8 mouse cellular contexts compared by ENCODE assay signal in genomic region chr7:143739511-143740461, GRCm38 (mm10). TPM values are rescaled to one million over a fixed set of nuclear protein-coding genes. Genes with fewer than 3 reads are reported as not detected.
DNase-seq lines count a peak whose midpoint lies in the region; ATAC-seq lines count a peak whose summit lies in the region.

No protein-coding gene starts in this region.

- intact Hi-C loops in left cerebral cortex, postnatal 36 days (cut with DNase I) = no loop called here

- peak; percentile 92 for ATAC-seq in activated CD4-positive, CD25-positive, alpha-beta regulatory T cell, adult 4 months
- ATAC-seq in inflammation-experienced regulatory T-cells, adult 6 months = peak; percentile 94
- no peak for ATAC-seq in erythroid progenitor cell, adult 5-6 weeks (replicated peaks; ENCODE audit: low FRiP score, poor library complexity, severe bottlenecking)

- peak; percentile 91 for DNase-seq in embryo, embryonic 10 days (ENCODE audit: low spot score)
- DNase-seq in gastrocnemius, postnatal 25 days = peak; percentile 87
- DNase-seq in left cerebral cortex, postnatal 36 days (ENCODE audit: low spot score in 2 of 2) = peak; percentile 78 to 81
- DNase-seq in mesoderm, embryonic 11.5 days (ENCODE audit: low read depth, low spot score) = peak; percentile 85
- peak; percentile 81 for DNase-seq in right cerebral cortex, postnatal 4 days

RNA-seq across cellular contexts. Expression of gene Osbpl5, which starts 17.0 kb away (rescaled TPM):
- polyA plus RNA-seq in activated CD4-positive, CD25-positive, alpha-beta regulatory T cell, adult 4 months (2017; shearing (Covaris generic)) = 10 to 100 TPM; 18.3 to 29.2 TPM
- 10 to 100 TPM; 18.7 to 19.0 TPM for total RNA-seq in gastrocnemius, postnatal 25 days (2021)
- polyA plus RNA-seq in inflammation-experienced regulatory T-cells, adult 6 months (2017; shearing (Covaris generic)) = 10 to 100 TPM; 19.0 to 34.0 (median 31.8) TPM
- total RNA-seq in left cerebral cortex, postnatal 36 days (2021) = 10 to 100 TPM; 31.3 to 43.6 TPM
- 2.1 TPM in 1 of 2 replicates, not detected in the other for total RNA-seq in erythroid progenitor cell, adult 5-6 weeks (2015; ENCODE audit: low replicate concordance)
- 0.68 and 2.1 TPM in 2 replicates for total RNA-seq in erythroid progenitor cell, adult 5-6 weeks (2017; ENCODE audit: low replicate concordance)

RNA-seq across cellular contexts. Expression of gene Mrgprg, which starts 27.0 kb away (rescaled TPM):
- not detected for polyA plus RNA-seq in activated CD4-positive, CD25-positive, alpha-beta regulatory T cell, adult 4 months (2017; shearing (Covaris generic))
- total RNA-seq in gastrocnemius, postnatal 25 days (2021) = under 1 TPM in 1 of 2 experiments, not detected in 1; 0.29 TPM
- polyA plus RNA-seq in inflammation-experienced regulatory T-cells, adult 6 months (2017; shearing (Covaris generic)) = not detected
- total RNA-seq in left cerebral cortex, postnatal 36 days (2021) = not detected
- not detected in 2 replicates for total RNA-seq in erythroid progenitor cell, adult 5-6 weeks (2015; ENCODE audit: low replicate concordance)
- not detected in 2 replicates for total RNA-seq in erythroid progenitor cell, adult 5-6 weeks (2017; ENCODE audit: low replicate concordance)

RNA-seq across cellular contexts. Expression of gene Mrgpre, which starts 44.5 kb away (rescaled TPM):
- polyA plus RNA-seq in activated CD4-positive, CD25-positive, alpha-beta regulatory T cell, adult 4 months (2017; shearing (Covaris generic)) = 1 to 10 TPM; 4.8 to 4.9 TPM
- total RNA-seq in gastrocnemius, postnatal 25 days (2021) = under 1 TPM; 0.64 to 0.67 TPM
- polyA plus RNA-seq in inflammation-experienced regulatory T-cells, adult 6 months (2017; shearing (Covaris generic)) = 1 to 10 TPM; 3.9 to 6.4 (median 4.2) TPM
- total RNA-seq in left cerebral cortex, postnatal 36 days (2021) = 1 to 10 TPM; 6.7 to 7.1 TPM
- total RNA-seq in erythroid progenitor cell, adult 5-6 weeks (2015; ENCODE audit: low replicate concordance) = 0.36 TPM in 1 of 2 replicates, not detected in the other
- 0.38 TPM in 1 of 2 replicates, not detected in the other for total RNA-seq in erythroid progenitor cell, adult 5-6 weeks (2017; ENCODE audit: low replicate concordance)

RNA-seq across cellular contexts. Expression of gene Tnfrsf23, which starts 54.1 kb away (rescaled TPM):
- polyA plus RNA-seq in activated CD4-positive, CD25-positive, alpha-beta regulatory T cell, adult 4 months (2017; shearing (Covaris generic)) = 1 to 10 TPM; 2.1 to 3.3 TPM
- total RNA-seq in gastrocnemius, postnatal 25 days (2021) = 1 to 10 TPM; 3.2 to 5.0 TPM
- polyA plus RNA-seq in inflammation-experienced regulatory T-cells, adult 6 months (2017; shearing (Covaris generic)) = 1 to 10 TPM; 3.3 to 5.0 (median 4.4) TPM
- 1 to 10 TPM in 1 of 2 experiments, under 1 TPM in 1; 0.86 to 1.6 TPM for total RNA-seq in left cerebral cortex, postnatal 36 days (2021)
- total RNA-seq in erythroid progenitor cell, adult 5-6 weeks (2015; ENCODE audit: low replicate concordance) = 2.5 TPM in 1 of 2 replicates, not detected in the other
- total RNA-seq in erythroid progenitor cell, adult 5-6 weeks (2017; ENCODE audit: low replicate concordance) = 0.30 TPM in 1 of 2 replicates, not detected in the other

Comparison
In these comparisons a context has a peak if more than half of its experiments do, and no peak if none do; other contexts are left out.
1. RNA of gene Osbpl5, which starts 17.0 kb away (total RNA-seq): 31.3 to 43.6 TPM in left cerebral cortex, postnatal 36 days and 18.7 to 19.0 TPM in gastrocnemius, postnatal 25 days; 0.68 to 2.1 TPM in erythroid progenitor cell, adult 5-6 weeks; every median in the first group is over 4 times any median in the second.
2. RNA of gene Mrgpre, which starts 44.5 kb away (total RNA-seq): 6.7 to 7.1 TPM in left cerebral cortex, postnatal 36 days; 0.64 to 0.67 TPM in gastrocnemius, postnatal 25 days and 0.36 to 0.38 TPM in erythroid progenitor cell, adult 5-6 weeks; every median in the first group is over 4 times any median in the second.
3. Peak in every context shown above with its lines, with median percentiles within 50 percentile points of each other: DNase-seq.